Mouse (Mus musculus) hindbrain, postnatal 0 days (tissue): ENCODE measurements at regions not wholly inside any gene's neighbourhood (a gene's known extent, or its start where the extent isn't known, plus 50 kb on each side); places are given as distances from the start of the nearest gene placed in this dataset.

ENCODE experiments used
- ATAC-seq: fragments of 200-750 bp; cut with Nextera tagmentation; 2 replicates; pipeline ENCODE4 v1.8.0; 2017; ENCODE audit warnings: mild to moderate bottlenecking, moderate TSS enrichment, moderate library complexity
- DNase-seq: peaks from one replicate; pipeline ENCODE4 v3.0.0-alpha.2; 2015; ENCODE audit warnings: low spot score
- H3K27ac ChIP-seq: fragments of 300-500 bp; sonication (generic); 2 replicates; pipeline ENCODE4 v1.5.1; 2014; ENCODE audit warnings: mild to moderate bottlenecking
- H3K27me3 ChIP-seq: fragments of 300-500 bp; sonication (generic); 2 replicates; pipeline ENCODE4 v1.6.1; 2014; ENCODE audit warnings: low read length, mixed read lengths; ENCODE audit not compliant: insufficient read depth
- H3K36me3 ChIP-seq: fragments of 300-500 bp; sonication (generic); 2 replicates; pipeline ENCODE4 v1.6.1; 2014; ENCODE audit warnings: low read length, mixed read lengths; ENCODE audit not compliant: insufficient read depth
- H3K4me1 ChIP-seq: fragments of 300-500 bp; sonication (generic); 2 replicates; pipeline ENCODE4 v1.6.1; 2014; ENCODE audit warnings: antibody characterized with exemption, low read length, mixed read lengths; ENCODE audit not compliant: insufficient read depth
- H3K4me2 ChIP-seq: fragments of 300-500 bp; sonication (generic); 2 replicates; pipeline ENCODE4 v1.6.1; 2014; ENCODE audit warnings: low read depth, mild to moderate bottlenecking, low read length, moderate library complexity, mixed read lengths
- H3K4me3 ChIP-seq: fragments of 300-500 bp; sonication (generic); 2 replicates; pipeline ENCODE4 v1.5.1; 2014; ENCODE audit warnings: low read length
- H3K9ac ChIP-seq: fragments of 300-500 bp; sonication (generic); replicated peaks from 2 replicates; pipeline ENCODE4 v1.6.1; 2014; ENCODE audit warnings: mild to moderate bottlenecking, low read length, moderate library complexity, mixed read lengths
- H3K9me3 ChIP-seq: fragments of 300-500 bp; sonication (generic); 2 replicates; pipeline ENCODE4 v1.6.1; 2016; ENCODE audit warnings: low read length, mixed read lengths
- CTCF ChIP-seq: IDR thresholded peaks from 2 replicates; pipeline ENCODE4 v1.5.1; 2016; ENCODE audit warnings: antibody characterized with exemption, control low read depth, low read depth
- WGBS: fragments of 180-500 bp; shearing (Covaris S2); extraction: QIAGEN DNeasy Blood & Tissue Kit; methylation state at CpG from one replicate; pipeline ENCODE4 v1.1.7; 2014; 5-methylcytosine and 5-hydroxymethylcytosine counted together

- no peak for DNase-seq
- H3K9ac ChIP-seq: no peak overlapping the region
- no peak overlapping the region for H3K4me2 ChIP-seq
- H3K27me3 ChIP-seq: no peaks in the 10 kb centered on the region
- H3K27ac ChIP-seq: no peak overlapping the region
- H3K4me1 ChIP-seq: no peaks in the 10 kb centered on the region
- H3K9me3 ChIP-seq: no peaks in the 10 kb centered on the region
- no peaks in the 10 kb centered on the region for H3K36me3 ChIP-seq
- WGBS: 72% methylated on average over 7 of the region's 7 CpGs
- TF ChIP-seq CTCF: no peak
- H3K4me3 ChIP-seq: no peak overlapping the region
- no peak for ATAC-seq
Measured at GRCm38 (mm10) chr10:96944229-96944628, 327.4 kb downstream of the Btg1 start.

GRCm38 (mm10) chr10:96947971-96948370, 331.2 kb downstream of the Btg1 start:
- no peak for TF ChIP-seq CTCF
- H3K9ac ChIP-seq: no peak overlapping the region
- no peak overlapping the region for H3K27ac ChIP-seq
- 93% methylated on average over 3 of the region's 3 CpGs for WGBS
- DNase-seq (no peak), ATAC-seq (no peak)
- no peak overlapping the region for H3K4me3 ChIP-seq
- H3K36me3 ChIP-seq: no peaks in the 10 kb centered on the region
- no peaks in the 10 kb centered on the region for H3K9me3 ChIP-seq
- H3K4me1 ChIP-seq: no peaks in the 10 kb centered on the region
- H3K27me3 ChIP-seq: no peaks in the 10 kb centered on the region
- H3K4me2 ChIP-seq: no peak overlapping the region

- H3K27ac ChIP-seq: no peak overlapping the region
- no peak overlapping the region for H3K4me2 ChIP-seq
- H3K9ac ChIP-seq: no peak overlapping the region
- H3K9me3 ChIP-seq: no peaks in the 10 kb centered on the region
- no peaks in the 10 kb centered on the region for H3K4me1 ChIP-seq
- no peak for TF ChIP-seq CTCF
- no peak overlapping the region for H3K4me3 ChIP-seq
- no peaks in the 10 kb centered on the region for H3K36me3 ChIP-seq
- WGBS: 37% methylated on average over 2 of the region's 2 CpGs
- no peaks in the 10 kb centered on the region for H3K27me3 ChIP-seq
- DNase-seq (no peak), ATAC-seq (no peak)
Measured at GRCm38 (mm10) chr10:96948871-96949270, 332.1 kb downstream of the Btg1 start.

GRCm38 (mm10) chr10:96955036-96955775, 338.4 kb downstream of the Btg1 start:
- H3K9ac ChIP-seq: 0 out of 2 replicates have a peak overlapping the region, but pooled peaks have one; percentile 0
- no peak for TF ChIP-seq CTCF
- ATAC-seq (peak; percentile 83), DNase-seq (peak; percentile 54)
- no peaks in the 10 kb centered on the region for H3K36me3 ChIP-seq
- no peak overlapping the region for H3K27ac ChIP-seq
- H3K4me1 ChIP-seq: no peaks in the 10 kb centered on the region
- peak overlapping the region; percentile 42 for H3K4me2 ChIP-seq
- 12% methylated on average over 12 of the region's 12 CpGs for WGBS
- no peak overlapping the region for H3K4me3 ChIP-seq
- H3K27me3 ChIP-seq: no peaks in the 10 kb centered on the region
- no peaks in the 10 kb centered on the region for H3K9me3 ChIP-seq

GRCm38 (mm10) chr10:96955776-96956448, 339.1 kb downstream of the Btg1 start:
- ATAC-seq: no peak; the same call in 1 of the 2 replicates
- Histone ChIP-seq H3K36me3 (no peaks in the 10 kb centered on the region), H3K27ac (no peak overlapping the region), H3K4me1 (no peaks in the 10 kb centered on the region), H3K9me3 (no peaks in the 10 kb centered on the region), H3K9ac (0 out of 2 replicates have a peak overlapping the region, but pooled peaks have one; percentile 0), H3K4me3 (no peak overlapping the region), H3K27me3 (no peaks in the 10 kb centered on the region), H3K4me2 (peak overlapping the region; percentile 42)
- DNase-seq: peak; percentile 21
- TF ChIP-seq CTCF: no peak
- 11% methylated on average over 16 of the region's 16 CpGs for WGBS

- Histone ChIP-seq H3K4me2 (peak overlapping the region; percentile 42; the same call in 1 of the 2 replicates), H3K4me3 (no peak overlapping the region), H3K27ac (no peak overlapping the region), H3K9me3 (no peaks in the 10 kb centered on the region), H3K9ac (no peak overlapping the region), H3K4me1 (no peaks in the 10 kb centered on the region), H3K27me3 (no peaks in the 10 kb centered on the region), H3K36me3 (no peaks in the 10 kb centered on the region)
- DNase-seq: no peak
- WGBS: 50% methylated on average over 5 of the region's 5 CpGs
- no peak for ATAC-seq
- no peak for TF ChIP-seq CTCF
Measured at GRCm38 (mm10) chr10:96956449-96956834, 339.6 kb downstream of the Btg1 start.

GRCm38 (mm10) chr10:96957019-96957418, 340.2 kb downstream of the Btg1 start:
- no peak for TF ChIP-seq CTCF
- Histone ChIP-seq H3K36me3 (no peaks in the 10 kb centered on the region), H3K4me3 (no peak overlapping the region), H3K4me2 (no peak overlapping the region), H3K4me1 (no peaks in the 10 kb centered on the region), H3K9ac (no peak overlapping the region), H3K9me3 (no peaks in the 10 kb centered on the region), H3K27me3 (no peaks in the 10 kb centered on the region), H3K27ac (no peak overlapping the region)
- no peak for ATAC-seq
- WGBS: 75% methylated on average over 2 of the region's 2 CpGs
- DNase-seq: peak; percentile 5
